ENCODE assay signal across 16 mouse cellular contexts in the genomic region with DNA sequence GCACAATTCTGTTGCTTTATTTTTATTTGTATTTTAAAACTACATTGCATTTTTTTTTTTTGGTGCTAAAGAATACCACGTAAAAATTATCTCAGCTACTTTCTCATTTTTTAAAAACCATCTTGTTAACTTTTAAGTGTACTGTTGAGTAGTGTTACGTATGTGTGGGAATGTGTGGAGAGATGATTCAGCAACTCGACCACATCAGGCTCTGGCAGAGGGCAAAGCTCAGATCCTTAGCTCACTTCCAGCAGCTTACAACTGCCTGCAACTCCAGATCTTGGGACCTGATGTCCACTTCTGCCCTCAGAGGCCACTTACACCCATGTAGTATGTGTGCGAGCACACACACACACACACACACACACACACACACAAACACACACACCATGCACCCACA. TPM values are rescaled to one million over a fixed set of nuclear protein-coding genes. Genes with fewer than 3 reads are reported as not detected.
A peak's percentile ranks its signal among the peaks of the same experiment; 100 is the strongest.
DNase-seq lines count a peak whose midpoint lies in the region; ATAC-seq lines count a peak whose summit lies in the region.
"Had no signal": no experiment of that assay in that cellular context is flagged by ENCODE, and none has a peak within 500 bp of the region (broad histone marks: within the 10 kb centered on the region; RNA-seq: fewer than 3 reads in every experiment).

No protein-coding gene starts in this region.

- peaks cover 8% of the 10 kb centered on the region for H3K36me3 ChIP-seq in heart, embryonic 15.5 days
- peaks cover 13% of the 10 kb centered on the region; the same call in 1 of the 2 replicates for H3K36me3 ChIP-seq in lung, embryonic 15.5 days
- H3K36me3 ChIP-seq in embryonic facial prominence, embryonic 10.5 days (replicated peaks): peaks cover 45% of the 10 kb centered on the region

- ATAC-seq in heart, embryonic 15.5 days (replicated peaks; ENCODE audit: insufficient number of reproducible peaks, insufficient read depth, low FRiP score, low read depth): no peak
- no peak for ATAC-seq in lung, embryonic 15.5 days (ENCODE audit: borderline replicate concordance, extremely low read depth, low FRiP score, low TSS enrichment)

- H3K27me3 ChIP-seq in heart, embryonic 15.5 days: no peaks in the 10 kb centered on the region
- no peaks in the 10 kb centered on the region for H3K27me3 ChIP-seq in lung, embryonic 15.5 days
- H3K27me3 ChIP-seq in embryonic facial prominence, embryonic 10.5 days (replicated peaks; ENCODE audit: low read depth, poor library complexity, severe bottlenecking): no peaks in the 10 kb centered on the region
- H3K27me3 ChIP-seq: hindbrain, embryonic 15.5 days had no signal

- WGBS in heart, embryonic 15.5 days: 53% methylated on average over 4 of the region's 4 CpGs
- WGBS in lung, embryonic 15.5 days: 43% methylated on average over 4 of the region's 4 CpGs
- 82% methylated on average over 4 of the region's 4 CpGs for WGBS in embryonic facial prominence, embryonic 10.5 days

- no peak overlapping the region for H3K4me2 ChIP-seq in heart, embryonic 15.5 days
- no peak overlapping the region for H3K4me2 ChIP-seq in lung, embryonic 15.5 days
- H3K4me2 ChIP-seq: hindbrain, embryonic 15.5 days had no signal

- intact Hi-C loops in heart, postnatal 36 days (cut with DNase I): no loop called here
- intact Hi-C loops in left cerebral cortex, postnatal 4 days (cut with DNase I): no loop called here

- no peak overlapping the region for H3K9ac ChIP-seq in heart, embryonic 15.5 days
- no peak overlapping the region for H3K9ac ChIP-seq in lung, embryonic 15.5 days
- H3K9ac ChIP-seq: hindbrain, embryonic 15.5 days had no signal

- no peak for DNase-seq in heart, postnatal 36 days
- no peak for DNase-seq in lung, postnatal 14 days
- peak; percentile 3 for DNase-seq in embryonic facial prominence, embryonic 10.5 days (ENCODE audit: low spot score)
- DNase-seq in kidney, postnatal 25 days: peak; percentile 16 to 41
- no peak for DNase-seq in urinary bladder, postnatal 14 days (ENCODE audit: low spot score)
- no peak for DNase-seq in left cerebral cortex, postnatal 4 days
- DNase-seq: adrenal gland, adult 8-10 months; cerebellum, postnatal 36 days; layer of hippocampus, adult 9-11 months; right cerebral cortex, adult 18-20 months; thymus, adult 18-20 months had no signal

- H3K4me3 ChIP-seq in heart, embryonic 15.5 days: no peak overlapping the region
- H3K4me3 ChIP-seq in lung, embryonic 15.5 days: no peak overlapping the region
- H3K4me3 ChIP-seq in embryonic facial prominence, embryonic 10.5 days: no peak overlapping the region
- H3K4me3 ChIP-seq: hindbrain, embryonic 15.5 days had no signal

- H3K4me1 ChIP-seq in heart, embryonic 15.5 days (replicated peaks): peaks cover 28% of the 10 kb centered on the region
- H3K4me1 ChIP-seq in lung, embryonic 15.5 days: peaks cover 21% of the 10 kb centered on the region
- H3K4me1 ChIP-seq in embryonic facial prominence, embryonic 10.5 days: peaks cover 47% of the 10 kb centered on the region

- H3K9me3 ChIP-seq in heart, embryonic 15.5 days (replicated peaks): no peaks in the 10 kb centered on the region
- no peaks in the 10 kb centered on the region for H3K9me3 ChIP-seq in lung, embryonic 15.5 days
- H3K9me3 ChIP-seq in embryonic facial prominence, embryonic 10.5 days: no peaks in the 10 kb centered on the region
- H3K9me3 ChIP-seq: hindbrain, embryonic 15.5 days had no signal

- peak overlapping the region; percentile 71 for H3K27ac ChIP-seq in heart, embryonic 15.5 days
- H3K27ac ChIP-seq in lung, embryonic 15.5 days: peak overlapping the region; percentile 63
- H3K27ac ChIP-seq in embryonic facial prominence, embryonic 10.5 days (replicated peaks): no peak overlapping the region; the same call in 1 of the 2 replicates

RNA-seq across cellular contexts. Expression of a gene that starts 14.5 kb away (rescaled TPM):
- polyA plus RNA-seq in heart, embryonic 15.5 days (2015; fragmentation: Nextera tagmentation; extraction: Ambion mirVana): 21.9 and 24.9 TPM in 2 replicates
- 10 to 100 TPM; 10.1 to 11.9 TPM for total RNA-seq in heart, postnatal 36 days (2021)
- 37.4 TPM in 2 replicates for polyA plus RNA-seq in lung, embryonic 15.5 days (2015; fragmentation: Nextera tagmentation; extraction: Ambion mirVana)
- polyA plus RNA-seq in embryonic facial prominence, embryonic 10.5 days (2016; fragmentation: Nextera tagmentation; extraction: Ambion mirVana): 26.2 and 27.8 TPM in 2 replicates
- total RNA-seq in left cerebral cortex, postnatal 4 days (2021): 10 to 100 TPM; 23.6 to 25.7 TPM

RNA-seq across cellular contexts. Expression of a gene that starts 43.5 kb away (rescaled TPM):
- 36.1 and 36.5 TPM in 2 replicates for polyA plus RNA-seq in heart, embryonic 15.5 days (2015; fragmentation: Nextera tagmentation; extraction: Ambion mirVana)
- total RNA-seq in heart, postnatal 36 days (2021): 10 to 100 TPM; 37.4 to 43.5 TPM
- 16.7 and 19.9 TPM in 2 replicates for polyA plus RNA-seq in lung, embryonic 15.5 days (2015; fragmentation: Nextera tagmentation; extraction: Ambion mirVana)
- 9.6 and 12.0 TPM in 2 replicates for polyA plus RNA-seq in embryonic facial prominence, embryonic 10.5 days (2016; fragmentation: Nextera tagmentation; extraction: Ambion mirVana)
- total RNA-seq in left cerebral cortex, postnatal 4 days (2021): 10 to 100 TPM; 18.0 to 18.7 TPM

RNA-seq across cellular contexts. Expression of a gene that starts 43.6 kb away (rescaled TPM):
- polyA plus RNA-seq in heart, embryonic 15.5 days (2015; fragmentation: Nextera tagmentation; extraction: Ambion mirVana): 15.4 and 18.2 TPM in 2 replicates
- 1 to 10 TPM; 3.1 to 5.9 TPM for total RNA-seq in heart, postnatal 36 days (2021)
- polyA plus RNA-seq in lung, embryonic 15.5 days (2015; fragmentation: Nextera tagmentation; extraction: Ambion mirVana): 13.7 and 15.3 TPM in 2 replicates
- 1.2 and 1.4 TPM in 2 replicates for polyA plus RNA-seq in embryonic facial prominence, embryonic 10.5 days (2016; fragmentation: Nextera tagmentation; extraction: Ambion mirVana)
- under 1 TPM; 0.52 to 0.66 TPM for total RNA-seq in left cerebral cortex, postnatal 4 days (2021)
- total RNA-seq: gastrocnemius, adult 18-20 months had no signal
- polyA plus RNA-seq: forebrain, embryonic 14.5 days had no signal

Comparison
In these comparisons a context has a peak if more than half of its experiments do, and no peak if none do; other contexts are left out.
1. DNase-seq: peak in embryonic facial prominence, embryonic 10.5 days (single experiment) and kidney, postnatal 25 days (2 of 2); none in heart, postnatal 36 days (0 of 2), lung, postnatal 14 days (single experiment), urinary bladder, postnatal 14 days (single experiment) and left cerebral cortex, postnatal 4 days (single experiment).